Mouse (Mus musculus) inflammation-experienced regulatory T-cells, adult 16 weeks (primary cell): Measurements from ENCODE around the gene Serpina3f. TPM values are rescaled to one million over a fixed set of nuclear protein-coding genes. Genes with fewer than 3 reads are reported as not detected.

Source experiments
- polyA plus RNA-seq: library from polyadenylated mRNA; unstranded; fragments of 100-300 nt; shearing (Covaris generic); gene quantifications from one replicate; pipeline ENCODE4 v1.2.1, GENCODE M21; 2017

Serpina3f gene
- 13.8 TPM for polyA plus RNA-seq

GRCm38 (mm10) chr12:104214445-104214753 is at the start of gene Serpina3f:
Serpina3f (plus strand) TSS chr12:104214544.

GRCm38 (mm10) chr12:104235915-104236314 is 21.6 kb downstream of the Serpina3f start, which contains the start of gene Serpina3g:
Serpina3g (plus strand) TSS chr12:104236245.

GRCm38 (mm10) chr12:104262863-104263262 is 48.5 kb downstream of the Serpina3f start, which contains the start of gene Serpina3i:
Serpina3i (plus strand) TSS chr12:104263122.

Other genes with a start within 250 kb of the Serpina3f start
- gene Serpina11, start 224.6 kb upstream of the Serpina3f start, polyA plus RNA-seq = not detected
- 11.3 TPM for gene Serpina9, start 200.8 kb upstream of the Serpina3f start, polyA plus RNA-seq
- gene Serpina12, start 170.1 kb upstream of the Serpina3f start, polyA plus RNA-seq = 0.28 TPM
- not detected for gene Serpina5, start 113.4 kb upstream of the Serpina3f start, polyA plus RNA-seq
- not detected for gene Serpina3a, start 101.8 kb upstream of the Serpina3f start, polyA plus RNA-seq
- not detected for gene Serpina3b, start 86.5 kb upstream of the Serpina3f start, polyA plus RNA-seq
- gene Serpina3c, start 60.7 kb upstream of the Serpina3f start, polyA plus RNA-seq = not detected
- 383 TPM for gene Serpina3g, start 21.7 kb downstream of the Serpina3f start, polyA plus RNA-seq
- gene Serpina3i, start 48.6 kb downstream of the Serpina3f start, polyA plus RNA-seq = not detected
- gene Serpina3j, start 100.0 kb downstream of the Serpina3f start, polyA plus RNA-seq = not detected
- gene Serpina3k, start 123.9 kb downstream of the Serpina3f start, polyA plus RNA-seq = not detected
- not detected for gene Serpina3m, start 123.9 kb downstream of the Serpina3f start, polyA plus RNA-seq
- not detected for gene Serpina3n, start 192.2 kb downstream of the Serpina3f start, polyA plus RNA-seq